Mouse (Mus musculus): ENCODE measurements around the gene Mpzl1.

Mpzl1 gene

DNA sequence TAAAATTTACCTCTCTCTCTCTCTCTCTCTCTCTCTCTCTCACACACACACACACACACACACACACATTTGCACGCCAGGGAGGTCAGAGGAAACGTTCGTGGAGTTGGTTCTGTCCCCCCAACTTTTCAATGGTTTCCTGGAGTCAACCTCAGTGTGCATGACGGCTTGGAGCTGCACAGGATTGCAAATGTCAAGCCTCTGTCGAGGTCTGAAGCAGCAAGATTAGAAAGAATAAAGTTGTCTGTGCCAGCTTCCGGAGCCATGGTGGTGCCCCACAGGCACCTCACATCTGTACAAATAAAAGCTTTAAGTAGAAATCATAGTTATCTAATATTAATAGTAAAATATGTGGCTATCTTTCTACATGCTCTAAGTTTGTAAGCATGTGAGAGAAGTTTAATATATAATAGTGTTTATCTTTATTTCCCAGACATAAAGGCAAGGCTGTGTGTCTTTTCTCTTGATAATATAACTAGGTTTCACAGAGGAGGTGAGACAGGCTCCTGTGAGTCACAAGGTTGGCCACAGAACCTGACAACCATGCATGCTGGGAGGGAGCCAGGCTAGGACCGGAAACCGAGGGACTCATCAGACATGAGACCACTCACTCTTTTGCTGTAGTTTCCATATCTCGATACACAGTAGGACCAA lies 57.8 kb downstream of the Mpzl1 start:
- DNase-seq, result no peak

DNA sequence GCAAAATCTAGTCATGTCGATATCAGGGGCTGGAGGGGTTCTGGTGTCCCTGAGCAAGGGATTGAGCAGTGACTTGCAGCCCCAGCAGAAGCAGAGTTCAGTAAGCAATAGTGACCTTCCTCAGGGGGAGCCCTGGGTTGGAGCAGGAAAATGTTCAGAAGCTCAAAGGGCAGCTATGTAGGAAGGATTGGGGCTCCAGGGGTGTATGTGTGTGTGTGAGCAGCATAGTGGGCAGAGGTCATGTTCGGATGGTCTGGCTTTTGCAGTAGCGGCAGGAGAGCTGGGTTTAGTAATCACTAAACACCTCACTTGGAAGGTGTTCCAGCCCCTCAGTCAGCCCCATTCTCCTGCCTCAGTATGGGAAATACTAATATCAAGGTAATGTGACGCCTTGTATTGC lies 58.3 kb downstream of the Mpzl1 start:
- no peak for DNase-seq

DNA sequence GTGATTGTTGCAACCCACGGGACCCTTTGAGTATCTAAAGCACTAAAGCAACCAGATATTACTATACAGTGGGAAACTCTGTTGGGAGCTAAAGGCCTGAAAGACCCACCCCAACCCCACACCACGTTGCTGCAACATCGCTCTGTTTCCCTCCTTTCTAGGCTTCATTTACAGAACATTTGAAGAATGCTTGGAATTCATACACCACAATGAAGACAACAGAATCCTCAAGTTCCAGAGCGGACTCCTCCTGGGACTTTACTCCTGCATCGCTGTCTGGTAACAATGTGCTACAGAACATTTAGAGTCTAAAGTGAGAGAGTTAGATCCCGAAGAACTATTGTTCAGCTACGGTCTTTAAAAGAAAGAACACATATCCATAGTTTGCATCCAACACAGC lies 66.9 kb downstream of the Mpzl1 start:
- no peak for DNase-seq

DNA sequence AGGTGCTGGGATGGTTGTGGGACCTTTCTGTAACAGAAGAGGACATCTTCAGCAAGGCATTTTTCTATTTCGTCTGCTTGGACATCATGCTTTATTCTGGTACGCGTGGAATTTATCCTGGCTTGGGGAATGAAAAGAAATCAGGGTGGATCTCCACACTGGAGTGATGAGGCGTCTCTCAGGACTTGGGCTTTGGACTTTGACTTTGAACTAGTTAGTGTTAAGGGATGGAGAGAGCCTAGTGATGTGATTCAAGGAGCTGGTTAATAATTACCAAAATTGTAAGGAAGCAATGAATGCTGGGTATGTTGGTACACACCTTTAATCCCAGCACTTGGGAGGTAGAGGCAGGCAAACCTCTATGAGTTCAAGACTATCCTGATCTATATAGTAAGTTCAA lies 69.1 kb downstream of the Mpzl1 start:
- no peak for DNase-seq

DNA sequence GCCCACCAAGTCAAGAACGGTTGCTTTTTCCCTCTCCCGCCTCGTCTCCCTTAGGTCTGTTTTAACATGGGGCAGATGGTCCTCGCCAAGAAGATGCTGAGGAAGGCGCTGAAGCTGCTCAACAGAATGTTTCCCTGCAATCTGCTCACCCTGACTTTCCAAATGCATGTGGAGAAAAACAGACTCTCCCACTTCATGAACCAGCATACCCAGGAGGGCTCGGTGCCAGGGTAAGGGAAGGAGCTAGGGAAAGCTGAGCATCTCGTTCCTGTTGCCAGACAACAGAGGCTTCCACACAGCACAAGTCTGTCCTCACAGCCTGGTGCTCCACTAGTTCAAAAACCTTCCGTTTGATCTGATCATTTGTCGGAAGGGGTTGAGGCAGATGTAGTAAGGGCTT lies 75.3 kb downstream of the Mpzl1 start:
- no peak for DNase-seq

DNA sequence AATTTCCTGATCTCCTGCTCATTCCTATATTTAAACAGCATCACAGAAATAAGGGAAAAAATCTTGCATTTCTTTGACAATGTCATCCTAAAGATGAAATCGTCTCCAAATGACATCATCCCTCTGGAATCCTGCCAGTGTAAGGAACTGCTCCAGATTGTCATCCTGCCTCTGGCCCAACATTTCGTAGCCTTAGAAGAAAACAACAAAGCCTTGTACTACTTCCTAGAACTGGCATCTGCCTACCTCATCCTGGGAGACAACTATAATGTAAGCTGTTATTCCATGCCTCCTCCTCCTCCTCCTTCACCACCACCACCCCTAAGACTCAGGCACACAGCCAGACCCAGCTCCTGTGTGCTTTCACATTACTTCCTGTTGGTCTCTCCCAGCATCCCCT lies 77.6 kb downstream of the Mpzl1 start:
- no peak for DNase-seq
